Mouse (Mus musculus): ENCODE measurements around the gene Sema3b. TPM values are rescaled to one million over a fixed set of nuclear protein-coding genes. Genes with fewer than 3 reads are reported as not detected.

Sema3b gene
- polyA plus RNA-seq, 1 experiment from 2014 or later, result 9.9 TPM

GRCm38 (mm10) chr9:107632478-107632877 is 23.4 kb upstream of the Sema3b start:
- peaks cover 31% of the 10 kb centered on the region; the same call in 1 of the 2 replicates for H3K36me3 ChIP-seq
- H3K27ac ChIP-seq (replicated peaks), result peak overlapping the region; percentile 96
- peak overlapping the region; percentile 78 for H3K4me2 ChIP-seq
- ATAC-seq (ENCODE audit: extremely low read depth, insufficient number of reproducible peaks, low FRiP score, low TSS enrichment), result no peak
- no peaks in the 10 kb centered on the region for H3K27me3 ChIP-seq (replicated peaks)
- H3K4me1 ChIP-seq, result peaks cover 77% of the 10 kb centered on the region
- 56% methylated on average over 6 of the region's 6 CpGs for WGBS
- H3K9me3 ChIP-seq, result no peaks in the 10 kb centered on the region
- peak overlapping the region; percentile 84 for H3K4me3 ChIP-seq
- peak overlapping the region; percentile 95 for H3K9ac ChIP-seq

- no peak for ATAC-seq (ENCODE audit: extremely low read depth, insufficient number of reproducible peaks, low FRiP score, low TSS enrichment)
- WGBS, result 89% methylated on average over 8 of the region's 8 CpGs
These were observed 22.8 kb upstream of the Sema3b start for GRCm38 (mm10) chr9:107631861-107632260.

GRCm38 (mm10) chr9:107631311-107631826 is 22.3 kb upstream of the Sema3b start:
- Histone ChIP-seq H3K9me3 (no peaks in the 10 kb centered on the region), H3K4me2 (peak overlapping the region; percentile 78), H3K4me1 (peaks cover 77% of the 10 kb centered on the region), H3K4me3 (0 out of 2 replicates have a peak overlapping the region, but pooled peaks have one; percentile 84), H3K9ac (peak overlapping the region; percentile 95), H3K27ac (replicated peaks) (peak overlapping the region; percentile 84), H3K36me3 (peaks cover 31% of the 10 kb centered on the region; the same call in 1 of the 2 replicates), H3K27me3 (replicated peaks) (no peaks in the 10 kb centered on the region)
- no peak for ATAC-seq (ENCODE audit: extremely low read depth, insufficient number of reproducible peaks, low FRiP score, low TSS enrichment)
- 73% methylated on average over 9 of the region's 9 CpGs for WGBS

More at GRCm38 (mm10) chr9:107631861-107632260, 22.8 kb upstream of the Sema3b start:
- peak overlapping the region; percentile 78 for H3K4me2 ChIP-seq
- H3K4me1 ChIP-seq, result peaks cover 77% of the 10 kb centered on the region
- no peaks in the 10 kb centered on the region for H3K9me3 ChIP-seq
- peaks cover 31% of the 10 kb centered on the region; the same call in 1 of the 2 replicates for H3K36me3 ChIP-seq
- H3K9ac ChIP-seq, result peak overlapping the region; percentile 95
- peak overlapping the region; percentile 84; the same call in 1 of the 2 replicates for H3K4me3 ChIP-seq
- no peaks in the 10 kb centered on the region for H3K27me3 ChIP-seq (replicated peaks)
- H3K27ac ChIP-seq (replicated peaks), result peak overlapping the region; percentile 96; the same call in 1 of the 2 replicates

- WGBS, result 17% methylated on average over 4 of the region's 4 CpGs
These were observed 21.5 kb upstream of the Sema3b start for GRCm38 (mm10) chr9:107630576-107630975.

DNA sequence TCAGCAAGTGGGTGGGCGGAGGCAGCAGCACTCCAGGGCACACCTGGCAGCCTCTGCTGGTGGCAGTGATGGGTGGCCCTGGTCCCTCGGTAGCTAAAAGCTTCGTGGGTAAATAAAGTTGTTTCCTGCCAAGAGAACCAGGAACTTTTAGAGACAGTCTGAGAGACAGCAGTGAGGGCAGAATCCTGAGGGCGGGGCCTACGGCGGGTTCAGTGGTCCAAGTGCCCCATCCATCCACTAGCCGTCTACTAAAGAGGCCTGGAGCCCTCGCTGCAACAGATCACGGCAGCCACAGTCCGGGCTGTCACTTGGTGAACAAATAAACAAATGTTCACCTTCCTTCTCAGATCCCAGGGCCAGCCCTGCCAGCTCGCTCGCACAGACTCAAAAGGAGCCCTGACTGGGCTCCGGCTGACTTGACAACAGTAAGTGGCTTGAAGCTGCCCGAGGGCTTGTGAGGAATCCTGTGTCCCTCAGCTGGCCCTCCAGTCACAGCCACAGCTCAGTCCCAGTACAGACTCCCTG is 20.9 kb upstream of the Sema3b start:
- H3K36me3 ChIP-seq, result peaks cover 42% of the 10 kb centered on the region
- ATAC-seq (ENCODE audit: extremely low read depth, insufficient number of reproducible peaks, low FRiP score, low TSS enrichment), result no peak
- H3K9me3 ChIP-seq, result no peaks in the 10 kb centered on the region
- H3K9ac ChIP-seq, result peak overlapping the region; percentile 95
- peak overlapping the region; percentile 46 for H3K4me2 ChIP-seq
- peak overlapping the region; percentile 84 for H3K27ac ChIP-seq (replicated peaks)
- H3K4me3 ChIP-seq, result peak overlapping the region; percentile 5; the same call in 1 of the 2 replicates
- H3K27me3 ChIP-seq (replicated peaks), result no peaks in the 10 kb centered on the region
- 31% methylated on average over 14 of the region's 14 CpGs for WGBS
- H3K4me1 ChIP-seq, result peaks cover 81% of the 10 kb centered on the region

More at GRCm38 (mm10) chr9:107630576-107630975, 21.5 kb upstream of the Sema3b start:
- H3K27me3 ChIP-seq (replicated peaks), result no peaks in the 10 kb centered on the region
- H3K27ac ChIP-seq (replicated peaks), result peak overlapping the region; percentile 84
- ATAC-seq (ENCODE audit: extremely low read depth, insufficient number of reproducible peaks, low FRiP score, low TSS enrichment), result no peak
- peaks cover 36% of the 10 kb centered on the region for H3K36me3 ChIP-seq
- H3K9ac ChIP-seq, result peak overlapping the region; percentile 95
- H3K9me3 ChIP-seq, result no peaks in the 10 kb centered on the region
- peaks cover 76% of the 10 kb centered on the region for H3K4me1 ChIP-seq
- 0 out of 2 replicates have a peak overlapping the region, but pooled peaks have one; percentile 5 for H3K4me3 ChIP-seq
- peak overlapping the region; percentile 46 for H3K4me2 ChIP-seq

DNA sequence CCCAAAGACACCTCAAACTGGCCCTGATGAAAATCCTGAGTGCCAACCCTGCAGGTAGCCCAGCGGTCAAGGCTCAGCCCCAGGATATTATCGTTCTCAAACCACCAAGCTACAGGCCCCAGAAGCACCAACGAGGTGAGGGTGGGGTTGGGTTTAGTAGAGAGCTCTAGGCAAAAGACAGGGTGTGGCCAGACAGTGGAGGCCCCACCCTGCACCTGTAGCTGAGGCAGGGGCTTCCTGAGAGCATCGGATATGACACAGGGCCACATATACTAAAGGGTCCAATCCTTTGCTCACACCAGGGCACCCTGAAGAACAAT is 20.3 kb upstream of the Sema3b start:
- Histone ChIP-seq H3K4me2 (peak overlapping the region; percentile 46), H3K27ac (replicated peaks) (peak overlapping the region; percentile 84), H3K4me1 (peaks cover 87% of the 10 kb centered on the region), H3K36me3 (peaks cover 48% of the 10 kb centered on the region), H3K9ac (peak overlapping the region; percentile 95), H3K27me3 (replicated peaks) (no peaks in the 10 kb centered on the region), H3K4me3 (no peak overlapping the region), H3K9me3 (no peaks in the 10 kb centered on the region)
- ATAC-seq (ENCODE audit: extremely low read depth, insufficient number of reproducible peaks, low FRiP score, low TSS enrichment), result no peak
- WGBS, result 47% methylated on average over 4 of the region's 4 CpGs

DNA sequence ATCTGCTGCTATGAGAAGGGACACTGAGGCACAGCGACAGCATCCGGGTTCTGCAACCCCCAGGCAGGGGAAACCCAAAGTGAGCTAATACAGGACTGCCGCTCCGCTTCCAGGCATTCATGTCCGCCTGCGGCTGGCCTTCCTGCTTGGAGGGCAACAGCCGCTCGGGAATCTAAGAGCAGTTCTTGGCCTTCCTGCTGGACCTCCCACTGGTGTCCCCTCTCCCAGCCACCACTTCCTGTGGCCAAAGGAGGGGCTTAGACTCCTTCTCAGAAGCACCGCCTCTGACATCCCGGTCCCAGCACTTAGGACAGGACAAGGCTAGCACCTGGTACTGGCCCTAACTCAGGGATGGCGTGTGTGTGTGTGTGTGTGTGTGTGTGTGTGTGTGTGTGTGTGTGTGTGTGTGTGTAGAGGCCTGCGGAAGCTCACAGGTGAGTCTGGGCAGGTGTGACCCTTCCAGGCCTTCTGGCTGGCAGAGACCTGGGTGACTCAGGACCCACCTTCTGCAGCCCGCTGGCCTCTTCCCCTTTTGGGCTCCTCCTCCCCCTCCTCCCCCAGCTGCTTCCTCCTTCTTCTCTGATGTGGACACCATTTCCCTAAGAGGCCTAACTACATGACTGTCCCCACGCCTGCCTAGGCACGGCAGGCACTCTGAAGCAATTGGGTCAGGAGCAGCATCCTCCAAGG is 19.8 kb upstream of the Sema3b start:
- Histone ChIP-seq H3K36me3 (peaks cover 52% of the 10 kb centered on the region), H3K4me1 (peaks cover 92% of the 10 kb centered on the region), H3K9ac (peak overlapping the region; percentile 95), H3K4me2 (peak overlapping the region; percentile 46), H3K4me3 (0 out of 2 replicates have a peak overlapping the region, but pooled peaks have one; percentile 1), H3K27ac (replicated peaks) (peak overlapping the region; percentile 84), H3K9me3 (no peaks in the 10 kb centered on the region), H3K27me3 (replicated peaks) (no peaks in the 10 kb centered on the region)
- WGBS, result 46% methylated on average over 14 of the region's 15 CpGs
- ATAC-seq (ENCODE audit: extremely low read depth, insufficient number of reproducible peaks, low FRiP score, low TSS enrichment), result no peak

DNA sequence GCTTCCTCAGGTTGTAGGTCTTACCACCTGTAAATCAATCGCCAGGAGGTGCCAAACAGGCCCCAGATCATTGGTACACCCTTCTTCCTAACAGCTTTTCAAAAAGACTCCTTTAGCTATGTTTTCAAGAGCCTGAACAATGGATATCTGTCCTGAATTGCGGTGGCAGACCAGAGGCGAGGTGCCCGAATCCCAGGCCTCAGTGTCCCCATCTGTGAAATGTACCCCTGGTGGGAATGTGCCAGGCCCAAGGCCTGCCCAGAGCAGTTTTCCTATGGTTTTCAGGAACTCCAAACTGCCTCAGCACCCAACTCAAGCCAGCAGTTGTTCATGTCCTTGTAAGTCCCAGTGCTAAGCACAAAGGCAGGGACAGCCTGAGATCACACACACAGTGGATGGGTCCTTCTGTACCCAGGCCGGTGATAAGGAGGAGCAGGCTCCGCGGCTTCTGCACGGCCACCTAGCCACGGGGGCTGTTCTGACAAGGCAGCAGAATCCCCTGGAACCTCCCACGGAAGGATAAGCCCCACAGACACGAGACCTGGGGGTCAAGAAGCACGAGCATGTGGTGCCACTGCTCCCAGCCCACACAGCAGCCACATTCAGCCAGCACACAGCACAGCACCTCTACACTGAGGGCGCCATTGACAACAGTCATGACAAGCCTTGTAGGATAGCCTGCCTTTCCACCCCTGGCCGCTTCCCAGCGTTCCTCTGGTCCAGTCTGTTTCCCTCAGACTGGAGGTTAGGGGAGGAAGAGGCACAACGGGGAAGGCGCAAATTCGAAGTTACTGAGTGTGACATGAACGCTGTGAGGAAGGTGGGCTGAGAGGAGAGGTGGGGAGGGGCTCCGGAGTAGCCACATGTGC is 18.6 kb upstream of the Sema3b start:
- H3K4me1 ChIP-seq, result peaks cover 94% of the 10 kb centered on the region
- 28% methylated on average over 20 of the region's 20 CpGs for whole genome bisulfite sequencing
- ATAC-seq (ENCODE audit: extremely low read depth, insufficient number of reproducible peaks, low FRiP score, low TSS enrichment), result no peak
- H3K4me2 ChIP-seq, result peak overlapping the region; percentile 50
- no peaks in the 10 kb centered on the region for H3K9me3 ChIP-seq
- no peaks in the 10 kb centered on the region for H3K27me3 ChIP-seq (replicated peaks)
- H3K9ac ChIP-seq, result peak overlapping the region; percentile 95
- peaks cover 62% of the 10 kb centered on the region for H3K36me3 ChIP-seq
- H3K4me3 ChIP-seq, result 0 out of 2 replicates have a peak overlapping the region, but pooled peaks have one; percentile 1
- peak overlapping the region; percentile 84 for H3K27ac ChIP-seq (replicated peaks)

DNA sequence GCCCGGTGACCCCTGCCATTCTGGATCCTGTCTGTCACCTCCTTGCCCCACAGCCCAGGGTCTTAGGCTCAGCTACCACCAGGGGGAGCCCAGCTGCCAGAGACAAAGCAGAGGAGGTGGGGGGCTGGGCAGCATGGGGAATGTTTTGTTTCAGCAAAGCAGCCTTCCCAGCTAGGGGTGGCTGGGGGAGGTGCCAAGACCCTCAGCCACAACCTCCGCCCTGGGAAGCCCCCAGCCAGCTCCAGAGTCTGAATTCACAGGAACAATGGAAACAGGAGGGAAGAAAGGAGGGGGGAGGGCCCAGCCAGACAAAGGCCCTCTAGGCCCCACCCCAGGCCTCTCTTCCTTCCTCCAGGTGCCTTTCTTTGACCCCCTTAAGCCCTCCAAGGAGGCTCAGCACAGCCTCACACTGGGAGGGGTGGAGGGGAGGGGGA is 17.8 kb upstream of the Sema3b start:
- Histone ChIP-seq H3K36me3 (peaks cover 63% of the 10 kb centered on the region), H3K4me2 (peak overlapping the region; percentile 50), H3K4me3 (0 out of 2 replicates have a peak overlapping the region, but pooled peaks have one; percentile 13), H3K27ac (replicated peaks) (peak overlapping the region; percentile 84), H3K9ac (peak overlapping the region; percentile 95), H3K9me3 (no peaks in the 10 kb centered on the region), H3K4me1 (peaks cover 92% of the 10 kb centered on the region), H3K27me3 (replicated peaks) (no peaks in the 10 kb centered on the region)
- peak; percentile 38 for ATAC-seq (ENCODE audit: extremely low read depth, insufficient number of reproducible peaks, low FRiP score, low TSS enrichment)
- 0% methylated on average over 2 of the region's 2 CpGs for WGBS

DNA sequence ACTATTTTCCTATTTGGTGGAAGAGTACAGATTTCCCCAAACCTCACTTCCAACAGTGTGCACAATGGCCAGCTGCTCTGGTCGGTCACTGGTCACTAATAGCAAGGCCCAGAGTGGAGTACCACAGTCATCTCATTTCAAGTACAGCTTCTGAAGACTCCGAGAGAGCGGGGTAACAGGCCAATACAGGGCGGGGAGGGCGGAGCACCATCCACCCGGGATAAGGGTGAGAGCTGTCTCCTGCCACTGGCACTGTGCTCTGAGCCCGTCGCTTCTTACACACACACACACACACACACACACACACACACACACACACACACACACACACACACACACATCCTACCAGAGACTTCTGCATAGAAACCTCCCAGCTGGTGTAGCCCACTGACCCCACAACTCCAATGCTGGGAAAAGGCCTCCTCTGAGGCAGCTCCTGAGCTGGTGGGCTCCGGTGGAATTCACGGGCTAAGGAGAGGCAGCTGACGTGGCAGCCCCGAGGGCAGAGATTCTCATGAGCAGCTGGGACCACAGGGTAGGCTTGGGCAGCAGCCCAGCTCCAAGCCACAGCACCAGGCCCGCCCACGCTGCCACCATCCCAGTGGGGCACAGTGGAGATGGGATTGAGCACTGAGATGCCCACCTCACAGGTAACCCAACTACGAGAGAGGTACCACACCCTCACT is 17.3 kb upstream of the Sema3b start:
- Histone ChIP-seq H3K27ac (replicated peaks) (peak overlapping the region; percentile 84), H3K36me3 (peaks cover 62% of the 10 kb centered on the region), H3K27me3 (replicated peaks) (no peaks in the 10 kb centered on the region), H3K4me2 (peak overlapping the region; percentile 50), H3K9ac (peak overlapping the region; percentile 95), H3K4me3 (0 out of 2 replicates have a peak overlapping the region, but pooled peaks have one; percentile 13), H3K9me3 (no peaks in the 10 kb centered on the region), H3K4me1 (peaks cover 92% of the 10 kb centered on the region)
- 42% methylated on average over 14 of the region's 15 CpGs for WGBS
- no peak for ATAC-seq (ENCODE audit: extremely low read depth, insufficient number of reproducible peaks, low FRiP score, low TSS enrichment)

All from heart, embryonic 13.5 days (tissue).